Mouse (Mus musculus) liver, embryonic 11.5 days (tissue): ENCODE results near the gene Crispld2. TPM values are rescaled to one million over a fixed set of nuclear protein-coding genes. Genes with fewer than 3 reads are reported as not detected.

Experiments used
- ATAC-seq: fragments of 200-750 bp; cut with Nextera tagmentation; replicated peaks from 2 replicates; pipeline ENCODE4 v1.8.0; 2017; ENCODE audit warnings: moderate number of reproducible peaks, mild to moderate bottlenecking, moderate TSS enrichment, moderate library complexity; ENCODE audit not compliant: low FRiP score
- DNase-seq: peaks from one replicate; pipeline ENCODE4 v3.0.0-alpha.2; 2017; ENCODE audit warnings: low spot score
- H3K27ac ChIP-seq: fragments of 300-500 bp; sonication (generic); 2 replicates; pipeline ENCODE4 v1.5.1; 2014; ENCODE audit warnings: mild to moderate bottlenecking, low read depth, low read length, control low read depth
- H3K27me3 ChIP-seq: fragments of 300-500 bp; sonication (generic); replicated peaks from 2 replicates; pipeline ENCODE4 v1.6.1; 2014; ENCODE audit warnings: low read length, mixed read lengths; ENCODE audit not compliant: control insufficient read depth, insufficient read depth
- H3K36me3 ChIP-seq: fragments of 300-500 bp; sonication (generic); 2 replicates; pipeline ENCODE4 v1.6.1; 2014; ENCODE audit warnings: mild to moderate bottlenecking, low read length, moderate library complexity, mixed read lengths; ENCODE audit not compliant: control insufficient read depth, insufficient read depth
- H3K4me1 ChIP-seq: fragments of 300-500 bp; sonication (generic); replicated peaks from 2 replicates; pipeline ENCODE4 v1.6.1; 2014; ENCODE audit warnings: low read length, mixed read lengths; ENCODE audit not compliant: control insufficient read depth, insufficient read depth
- H3K4me2 ChIP-seq: fragments of 300-500 bp; sonication (generic); 2 replicates; pipeline ENCODE4 v1.6.1; 2014; ENCODE audit warnings: mild to moderate bottlenecking, control low read depth, moderate library complexity
- H3K4me3 ChIP-seq: fragments of 300-500 bp; sonication (generic); 2 replicates; pipeline ENCODE4 v1.5.1; 2014; ENCODE audit warnings: low read depth, low read length, control low read depth
- H3K9ac ChIP-seq: fragments of 300-500 bp; sonication (generic); 2 replicates; pipeline ENCODE4 v1.6.1; 2014; ENCODE audit warnings: low read depth, low read length, control low read depth
- H3K9me3 ChIP-seq: fragments of 300-500 bp; sonication (generic); 2 replicates; pipeline ENCODE4 v1.6.1; 2016; ENCODE audit warnings: low read length, inconsistent platforms, mixed read lengths; ENCODE audit not compliant: control insufficient read depth
- WGBS: fragments of 180-500 bp; shearing (Covaris S2); extraction: QIAGEN DNeasy Blood & Tissue Kit; methylation state at CpG from one replicate; pipeline ENCODE4 v1.1.7; 2014; 5-methylcytosine and 5-hydroxymethylcytosine counted together
- polyA plus RNA-seq: library from polyadenylated mRNA; unstranded; fragments of >200 nt; fragmentation: Nextera tagmentation; extraction: Ambion mirVana; gene quantifications from 2 replicates; pipeline ENCODE4 v1.2.1, GENCODE M21; 2014

Crispld2 gene
- polyA plus RNA-seq, 1 experiment from 2014 or later, result 3.8 TPM

GRCm38 (mm10) chr8:120042542-120043312, 50.5 kb downstream of the Crispld2 start:
- Histone ChIP-seq H3K27ac (no peak overlapping the region), H3K4me3 (no peak overlapping the region), H3K27me3 (peaks cover 2% of the 10 kb centered on the region), H3K4me1 (peaks cover 21% of the 10 kb centered on the region), H3K4me2 (no peak overlapping the region), H3K36me3 (no peaks in the 10 kb centered on the region), H3K9me3 (no peaks in the 10 kb centered on the region), H3K9ac (no peak overlapping the region)
- DNase-seq (no peak), ATAC-seq (peak; percentile 42)
- 52% methylated on average over 10 of the region's 10 CpGs for WGBS

GRCm38 (mm10) chr8:120044907-120045306, 52.7 kb downstream of the Crispld2 start:
- no peak for DNase-seq
- Histone ChIP-seq H3K4me1 (peaks cover 19% of the 10 kb centered on the region), H3K27me3 (peaks cover 4% of the 10 kb centered on the region; the same call in 1 of the 2 replicates), H3K36me3 (no peaks in the 10 kb centered on the region), H3K4me3 (no peak overlapping the region), H3K27ac (no peak overlapping the region), H3K4me2 (no peak overlapping the region), H3K9me3 (no peaks in the 10 kb centered on the region), H3K9ac (no peak overlapping the region)
- 88% methylated on average over 8 of the region's 8 CpGs for WGBS
- ATAC-seq, result no peak

GRCm38 (mm10) chr8:120045471-120045870, 53.2 kb downstream of the Crispld2 start:
- WGBS, result 61% methylated on average over 5 of the region's 5 CpGs
- Histone ChIP-seq H3K4me1 (peaks cover 17% of the 10 kb centered on the region), H3K27me3 (peaks cover 5% of the 10 kb centered on the region; the same call in 1 of the 2 replicates), H3K9ac (no peak overlapping the region), H3K4me3 (no peak overlapping the region), H3K4me2 (no peak overlapping the region), H3K27ac (no peak overlapping the region), H3K36me3 (no peaks in the 10 kb centered on the region), H3K9me3 (no peaks in the 10 kb centered on the region)
- no peak for ATAC-seq
- no peak for DNase-seq

- DNase-seq (no peak), ATAC-seq (no peak)
- H3K4me2 ChIP-seq, result no peak overlapping the region
- no peak overlapping the region for H3K4me3 ChIP-seq
- peaks cover 5% of the 10 kb centered on the region; the same call in 1 of the 2 replicates for H3K27me3 ChIP-seq
- H3K36me3 ChIP-seq, result no peaks in the 10 kb centered on the region
- WGBS, result 70% methylated on average over 14 of the region's 14 CpGs
- H3K4me1 ChIP-seq, result peaks cover 12% of the 10 kb centered on the region; the same call in 1 of the 2 replicates
- H3K27ac ChIP-seq, result no peak overlapping the region
- H3K9me3 ChIP-seq, result no peaks in the 10 kb centered on the region
- H3K9ac ChIP-seq, result no peak overlapping the region
Measured at GRCm38 (mm10) chr8:120046258-120047020, 54.2 kb downstream of the Crispld2 start.

- Histone ChIP-seq H3K27me3 (peaks cover 5% of the 10 kb centered on the region; the same call in 1 of the 2 replicates), H3K4me1 (0 out of 2 replicates have a peak, but pooled peaks cover 3% of the 10 kb centered on the region), H3K36me3 (no peaks in the 10 kb centered on the region), H3K27ac (no peak overlapping the region), H3K9me3 (no peaks in the 10 kb centered on the region), H3K4me3 (no peak overlapping the region), H3K4me2 (no peak overlapping the region), H3K9ac (no peak overlapping the region)
- WGBS, result 48% methylated on average over 13 of the region's 13 CpGs
- ATAC-seq, result no peak
- no peak for DNase-seq
Measured at GRCm38 (mm10) chr8:120049949-120050348, 57.7 kb downstream of the Crispld2 start.

- DNase-seq, result no peak
- Histone ChIP-seq H3K4me1 (0 out of 2 replicates have a peak, but pooled peaks cover 3% of the 10 kb centered on the region), H3K27ac (no peak overlapping the region), H3K9ac (no peak overlapping the region), H3K27me3 (peaks cover 5% of the 10 kb centered on the region; the same call in 1 of the 2 replicates), H3K36me3 (no peaks in the 10 kb centered on the region), H3K4me2 (no peak overlapping the region), H3K4me3 (no peak overlapping the region), H3K9me3 (no peaks in the 10 kb centered on the region)
- WGBS, result 58% methylated on average over 10 of the region's 10 CpGs
- no peak for ATAC-seq
Measured at GRCm38 (mm10) chr8:120050376-120050775, 58.1 kb downstream of the Crispld2 start.

- no peaks in the 10 kb centered on the region for H3K36me3 ChIP-seq
- no peak overlapping the region for H3K4me3 ChIP-seq
- H3K27me3 ChIP-seq, result peaks cover 5% of the 10 kb centered on the region; the same call in 1 of the 2 replicates
- no peak overlapping the region for H3K4me2 ChIP-seq
- no peaks in the 10 kb centered on the region for H3K9me3 ChIP-seq
- no peak for DNase-seq
- no peak overlapping the region for H3K9ac ChIP-seq
- H3K27ac ChIP-seq, result no peak overlapping the region
- WGBS, result 38% methylated on average over 4 of the region's 4 CpGs
- H3K4me1 ChIP-seq, result 0 out of 2 replicates have a peak, but pooled peaks cover 3% of the 10 kb centered on the region
- no peak for ATAC-seq
Measured at GRCm38 (mm10) chr8:120051006-120051405, 58.8 kb downstream of the Crispld2 start.

- DNase-seq (no peak), ATAC-seq (no peak)
- peaks cover 2% of the 10 kb centered on the region; the same call in 1 of the 2 replicates for H3K27me3 ChIP-seq
- WGBS, result 80% methylated on average over 4 of the region's 4 CpGs
- no peaks in the 10 kb centered on the region for H3K36me3 ChIP-seq
- no peak overlapping the region for H3K9ac ChIP-seq
- no peaks in the 10 kb centered on the region for H3K9me3 ChIP-seq
- H3K4me2 ChIP-seq, result no peak overlapping the region
- 0 out of 2 replicates have a peak, but pooled peaks cover 3% of the 10 kb centered on the region for H3K4me1 ChIP-seq
- H3K4me3 ChIP-seq, result no peak overlapping the region
- H3K27ac ChIP-seq, result no peak overlapping the region
Measured at GRCm38 (mm10) chr8:120051908-120052307, 59.7 kb downstream of the Crispld2 start.
